Mouse (Mus musculus) liver, adult 2 months (tissue): Measurements from ENCODE around the gene Neb.

Experiments used
- CTCF ChIP-seq: fragments of 200-500 bp; IDR thresholded peaks from 2 replicates; pipeline ENCODE4 v1.5.1; 2011; ENCODE audit warnings: low read depth, low read length, control low read depth
- POLR2A ChIP-seq: fragments of 200-500 bp; IDR thresholded peaks from 2 replicates; pipeline ENCODE4 v1.6.1; 2011; ENCODE audit warnings: low read length, control low read depth; ENCODE audit not compliant: insufficient read depth; ENCODE audit errors: extremely low read depth

DNA sequence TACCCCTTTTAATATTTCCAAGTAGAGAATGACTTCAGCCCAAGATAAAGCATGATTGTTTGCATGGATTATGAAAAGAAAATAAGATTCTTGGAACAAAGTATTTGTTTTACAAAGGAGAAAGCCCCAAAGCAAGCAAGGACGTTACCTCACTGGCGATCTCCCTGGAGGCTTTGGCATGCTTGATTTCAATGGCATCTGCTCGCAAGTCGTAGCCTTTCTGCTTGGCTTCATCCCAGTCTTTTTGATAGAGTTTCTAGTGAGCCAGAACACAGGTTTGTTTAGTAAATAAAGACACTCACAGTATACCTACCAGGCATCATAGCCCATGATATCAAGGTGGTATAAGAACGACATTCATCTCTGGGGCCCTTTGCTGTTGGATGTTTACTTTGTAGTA is 153.9 kb downstream of the Neb start:
- TF ChIP-seq CTCF (no peak), POLR2A (no peak)
